Mouse (Mus musculus) G1E (cell line): ENCODE measurements around the gene Sorl1. TPM values are rescaled to one million over a fixed set of nuclear protein-coding genes. Genes with fewer than 3 reads are reported as not detected.

Experiments used
- ATAC-seq: 2 replicates; pipeline ENCODE4 v1.8.0; 2016; ENCODE audit warnings: mild to moderate bottlenecking; ENCODE audit not compliant: insufficient number of reproducible peaks, poor library complexity, low FRiP score, severe bottlenecking; ENCODE audit errors: extremely low read depth
- DNase-seq: peaks from one replicate; pipeline ENCODE4 v3.0.0; 2012; ENCODE audit warnings: low spot score
- H3K27me3 ChIP-seq: 2 replicates; pipeline ENCODE4 v1.6.1; 2012; ENCODE audit warnings: mild to moderate bottlenecking, low read length, inconsistent platforms; ENCODE audit not compliant: insufficient read depth
- H3K36me3 ChIP-seq: replicated peaks from 2 replicates; pipeline ENCODE3; 2012; ENCODE audit warnings: mild to moderate bottlenecking, inconsistent platforms
- H3K4me1 ChIP-seq: 2 replicates; pipeline ENCODE4 v1.6.1; 2012; ENCODE audit warnings: low read depth, low read length, inconsistent platforms, mixed read lengths; ENCODE audit not compliant: insufficient read depth
- H3K4me3 ChIP-seq: 2 replicates; pipeline ENCODE4 v1.5.1; 2012; ENCODE audit warnings: low read depth, mild to moderate bottlenecking, inconsistent platforms, low read length, moderate library complexity, mixed read lengths
- H3K9me3 ChIP-seq: replicated peaks from 2 replicates; pipeline ENCODE4 v1.6.1; 2012; ENCODE audit warnings: inconsistent platforms
- CTCF ChIP-seq: IDR thresholded peaks from 2 replicates; pipeline ENCODE4 v1.5.1; 2012; ENCODE audit warnings: low read depth, low read length, inconsistent platforms, mixed read lengths
- GATA1 ChIP-seq: IDR thresholded peaks from 2 replicates; pipeline ENCODE4 v1.6.1; 2012; ENCODE audit warnings: borderline replicate concordance, low read length, inconsistent platforms, mixed read lengths
- GATA2 ChIP-seq: IDR thresholded peaks from 2 replicates; pipeline ENCODE4 v1.6.1; 2012; ENCODE audit warnings: low read depth, low read length, inconsistent platforms, borderline replicate concordance
- POLR2AphosphoS5 ChIP-seq: IDR thresholded peaks from 2 replicates; pipeline ENCODE4 v1.6.1; 2012; ENCODE audit warnings: low read depth, low read length, inconsistent platforms; ENCODE audit not compliant: insufficient replicate concordance
- TAL1 ChIP-seq: conservative IDR thresholded peaks from 2 replicates; pipeline ENCODE4 v1.6.1; 2012; ENCODE audit warnings: low read depth, low read length, inconsistent platforms, mixed read lengths
- polyA plus RNA-seq: library from polyadenylated mRNA; stranded (reverse); fragments of >175 nt; gene quantifications from 2 replicates; pipeline ENCODE4 v1.2.3, GENCODE M21; 2012
- total RNA-seq, 2 experiments: library from RNA; stranded (forward) in 1 of 2; stranded (reverse) in 1 of 2; fragments of 200-1000 nt in 1 of 2; fragments of >200 nt in 1 of 2; fragmentation: Nextera tagmentation in 1 of 2; gene quantifications; 2 replicates each; pipeline ENCODE4 v1.2.3; 2014 to 2017

Gene Sorl1
- total and polyA plus RNA-seq, 3 experiments, result under 0.01 to 0.05 TPM; not detected in 1

DNA sequence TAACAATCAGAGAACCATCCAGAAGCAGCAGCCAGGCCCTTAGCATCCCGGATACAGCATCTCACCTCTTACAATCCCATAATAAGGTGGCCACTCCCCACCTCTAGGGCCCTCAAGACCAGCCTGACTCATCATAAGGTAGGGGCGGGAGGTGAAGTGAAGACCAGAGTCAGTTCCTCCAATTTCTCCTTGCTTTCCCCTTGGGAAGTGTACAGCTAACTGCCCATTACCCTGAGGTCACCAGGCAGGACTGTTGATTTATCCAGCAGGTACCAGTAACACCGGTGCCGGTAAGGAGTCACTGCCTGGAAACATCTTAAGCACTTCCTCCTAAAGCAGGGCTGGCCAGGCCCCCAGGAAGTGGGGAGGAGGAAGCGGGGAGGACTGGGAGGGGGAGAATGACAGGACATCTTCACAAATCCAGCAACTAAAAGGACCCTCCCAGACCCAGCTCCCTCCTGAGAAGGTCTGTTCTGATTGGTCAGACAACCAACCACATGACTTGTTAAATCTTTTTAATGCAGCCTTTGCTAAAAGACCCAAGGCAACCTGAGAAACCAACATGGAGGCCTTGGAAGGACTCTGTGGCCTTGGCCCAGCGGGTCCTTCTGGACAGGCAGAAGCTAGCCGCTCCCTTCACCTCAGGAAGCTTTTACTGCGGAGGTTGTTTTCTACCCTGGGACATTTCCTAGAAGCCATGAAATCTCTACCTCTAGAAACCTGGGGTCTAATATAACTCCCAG lies 26.2 kb downstream of the Sorl1 start:
- ATAC-seq (no peak), DNase-seq (no peak)
- H3K9me3 ChIP-seq, result peaks cover 9% of the 10 kb centered on the region
- no peaks in the 10 kb centered on the region for H3K36me3 ChIP-seq
- H3K27me3 ChIP-seq, result no peaks in the 10 kb centered on the region
- no peak for TF ChIP-seq GATA1
- no peak for TF ChIP-seq POLR2AphosphoS5
- no peak for TF ChIP-seq CTCF
- TF ChIP-seq TAL1, result no peak
- TF ChIP-seq GATA2, result no peak
- no peaks in the 10 kb centered on the region for H3K4me1 ChIP-seq
- H3K4me3 ChIP-seq, result no peak overlapping the region

DNA sequence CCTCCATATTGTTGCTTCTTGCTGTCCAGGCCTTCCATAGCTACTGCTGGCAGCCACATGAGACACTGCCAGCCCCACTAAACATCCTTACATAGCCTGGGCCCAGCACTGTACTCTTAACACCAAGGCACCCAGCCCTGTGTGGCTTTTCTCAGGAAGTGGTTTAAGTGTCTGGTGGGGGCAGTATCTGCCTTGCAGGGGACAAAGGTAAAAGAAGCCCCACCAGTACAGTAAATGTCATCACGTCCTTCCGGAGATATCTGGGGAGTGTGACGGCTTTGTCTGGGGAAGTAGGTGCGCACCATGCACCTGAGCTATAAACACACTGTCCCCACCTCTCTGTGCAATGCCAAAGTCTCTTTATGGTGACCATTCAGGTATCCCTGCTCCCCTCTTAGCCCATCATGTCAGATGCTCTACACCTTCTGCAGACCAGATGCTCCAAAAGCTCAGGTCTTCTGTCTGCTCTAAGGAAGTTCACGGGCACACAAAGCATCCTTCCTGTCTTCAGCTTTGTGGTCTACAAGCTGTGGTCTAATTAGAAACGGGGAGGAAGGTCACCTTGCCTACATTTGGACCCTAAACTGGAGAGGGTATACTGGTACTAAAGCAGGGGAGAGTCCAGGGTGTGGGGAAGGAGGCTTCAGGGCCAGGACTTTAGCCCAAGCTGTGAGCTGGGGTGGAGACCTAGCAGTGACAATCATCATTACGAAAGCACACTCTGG lies 26.9 kb downstream of the Sorl1 start:
- Histone ChIP-seq H3K4me3 (no peak overlapping the region), H3K36me3 (no peaks in the 10 kb centered on the region), H3K9me3 (peaks cover 9% of the 10 kb centered on the region), H3K27me3 (no peaks in the 10 kb centered on the region), H3K4me1 (no peaks in the 10 kb centered on the region)
- TF ChIP-seq TAL1 (no peak), CTCF (no peak), GATA1 (no peak), POLR2AphosphoS5 (no peak), GATA2 (no peak)
- DNase-seq (no peak), ATAC-seq (no peak)

DNA sequence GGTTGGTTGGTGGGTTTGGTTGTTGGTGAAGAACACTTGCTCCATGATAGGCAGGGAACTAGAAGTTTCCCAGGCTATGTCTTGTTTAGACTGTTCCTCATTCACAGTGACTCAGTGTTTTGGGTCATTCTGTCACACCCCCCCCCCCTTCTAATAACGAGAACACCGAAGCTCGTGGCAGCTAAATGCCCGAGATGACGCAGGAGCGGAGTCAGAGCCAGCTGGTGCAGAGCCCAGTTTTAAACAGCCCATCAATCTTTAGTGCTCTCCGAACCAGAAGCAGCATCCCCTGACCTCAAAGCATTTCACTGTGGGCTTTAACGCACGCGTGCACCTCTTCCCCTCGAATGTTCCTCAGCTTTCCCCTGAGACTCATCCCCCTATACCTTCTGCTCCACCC lies 29.3 kb downstream of the Sorl1 start:
- Histone ChIP-seq H3K4me1 (no peaks in the 10 kb centered on the region), H3K36me3 (no peaks in the 10 kb centered on the region), H3K9me3 (peaks cover 12% of the 10 kb centered on the region), H3K27me3 (no peaks in the 10 kb centered on the region), H3K4me3 (no peak overlapping the region)
- TF ChIP-seq CTCF (no peak), POLR2AphosphoS5 (no peak), GATA2 (no peak), TAL1 (no peak), GATA1 (no peak)
- ATAC-seq (no peak), DNase-seq (no peak)

DNA sequence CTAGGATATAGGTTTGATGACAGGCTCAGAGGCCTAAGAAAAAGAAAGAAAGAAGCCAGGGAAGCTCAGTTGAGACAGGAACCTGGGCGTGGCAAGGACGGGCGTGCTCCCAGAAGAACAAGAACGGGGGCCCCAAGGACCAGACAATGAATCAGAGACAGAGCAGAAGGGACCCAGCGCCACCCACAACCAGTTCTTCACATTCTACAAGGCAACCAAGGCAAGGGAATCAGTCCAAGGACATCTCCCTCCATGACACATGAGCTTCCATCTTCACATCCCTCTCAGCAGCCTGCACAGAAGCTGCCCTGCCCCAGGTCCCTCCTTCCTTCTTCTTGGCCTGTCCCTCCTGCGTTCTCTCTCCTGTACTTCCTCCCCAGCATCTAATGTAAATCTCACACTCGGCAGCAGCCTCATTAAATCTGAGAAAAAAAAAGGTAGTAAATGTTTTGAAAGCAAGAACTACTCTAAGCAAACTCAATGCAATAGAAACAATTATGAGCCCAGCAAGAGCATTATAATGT lies 30.0 kb downstream of the Sorl1 start:
- TF ChIP-seq POLR2AphosphoS5 (no peak), CTCF (no peak), GATA1 (no peak), GATA2 (no peak), TAL1 (no peak)
- ATAC-seq (no peak), DNase-seq (no peak)
- Histone ChIP-seq H3K27me3 (no peaks in the 10 kb centered on the region), H3K4me3 (no peak overlapping the region), H3K4me1 (no peaks in the 10 kb centered on the region), H3K36me3 (no peaks in the 10 kb centered on the region), H3K9me3 (peaks cover 10% of the 10 kb centered on the region)

DNA sequence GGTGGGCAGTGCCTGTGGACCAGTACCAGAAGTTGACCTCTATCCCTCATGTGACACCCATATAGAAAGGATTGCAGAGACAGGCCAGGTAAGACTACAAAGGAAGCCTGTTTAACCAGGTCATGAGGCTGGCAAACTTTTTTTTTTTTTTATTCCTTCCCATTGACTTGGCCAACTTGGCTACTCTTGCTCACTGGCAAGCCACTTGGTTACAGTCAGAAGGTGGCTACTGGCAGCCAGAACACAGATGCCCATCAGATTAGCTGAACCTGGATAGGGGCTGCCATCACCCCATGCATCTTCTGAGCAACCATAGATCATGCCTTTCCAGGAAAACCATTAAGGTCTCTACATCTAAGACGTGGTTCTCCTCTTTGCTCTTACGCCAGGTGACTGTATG lies 31.3 kb downstream of the Sorl1 start:
- Histone ChIP-seq H3K9me3 (peaks cover 10% of the 10 kb centered on the region), H3K4me1 (no peaks in the 10 kb centered on the region), H3K36me3 (no peaks in the 10 kb centered on the region), H3K27me3 (no peaks in the 10 kb centered on the region), H3K4me3 (no peak overlapping the region)
- no peak for ATAC-seq
- no peak for DNase-seq
- TF ChIP-seq POLR2AphosphoS5 (no peak), TAL1 (no peak), GATA2 (no peak), CTCF (no peak), GATA1 (no peak)

DNA sequence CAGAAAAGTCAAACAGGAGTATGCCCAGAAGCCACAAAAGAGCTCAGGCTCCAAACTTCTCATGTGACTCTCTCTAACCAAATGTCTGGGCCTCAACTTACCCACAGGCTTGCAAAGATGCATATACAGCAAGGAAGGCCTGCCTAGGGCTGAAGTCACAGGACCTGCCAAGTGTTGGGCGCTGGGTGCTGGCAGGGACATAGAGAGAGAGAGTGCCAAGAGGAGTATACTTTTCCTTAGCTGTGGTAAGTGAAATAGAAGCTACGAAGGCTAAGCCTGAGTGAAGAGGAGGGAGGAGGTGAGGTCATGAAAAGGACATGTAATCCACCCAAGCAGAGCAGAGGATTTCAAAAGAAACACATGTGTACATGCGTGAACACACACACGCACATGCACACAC lies 32.5 kb downstream of the Sorl1 start:
- no peak for TF ChIP-seq POLR2AphosphoS5
- no peak for TF ChIP-seq GATA2
- no peak for TF ChIP-seq TAL1
- no peak for TF ChIP-seq CTCF
- no peak for TF ChIP-seq GATA1
- Histone ChIP-seq H3K4me1 (no peaks in the 10 kb centered on the region), H3K9me3 (peaks cover 4% of the 10 kb centered on the region; the same call in 1 of the 2 replicates), H3K4me3 (no peak overlapping the region), H3K36me3 (no peaks in the 10 kb centered on the region), H3K27me3 (no peaks in the 10 kb centered on the region)
- no peak for DNase-seq
- no peak for ATAC-seq
